Mouse (Mus musculus) kidney, adult 2 months (tissue): ENCODE results near the gene Pacrg. TPM values are rescaled to one million over a fixed set of nuclear protein-coding genes. Genes with fewer than 3 reads are reported as not detected.
A peak's percentile ranks its signal among the peaks of the same experiment; 100 is the strongest.

Experiments used
- DNase-seq: peaks from one replicate; pipeline ENCODE4 v3.0.0; 2021
- H3K27ac ChIP-seq: fragments of 200-500 bp; 2 replicates; pipeline ENCODE4 v1.5.1; 2012; ENCODE audit warnings: low read depth, low read length, control low read depth, inconsistent platforms; ENCODE audit not compliant: insufficient read depth
- H3K27me3 ChIP-seq: fragments of 200-500 bp; replicated peaks from 2 replicates; pipeline ENCODE4 v1.6.1; 2012; ENCODE audit warnings: mild to moderate bottlenecking, moderate library complexity, low read length, inconsistent platforms; ENCODE audit not compliant: control insufficient read depth, insufficient read depth
- H3K36me3 ChIP-seq: fragments of 200-500 bp; 2 replicates; pipeline ENCODE4 v1.6.1; 2012; ENCODE audit warnings: mild to moderate bottlenecking, moderate library complexity, low read length, inconsistent platforms; ENCODE audit not compliant: control insufficient read depth, insufficient read depth
- H3K4me1 ChIP-seq: fragments of 200-500 bp; 2 replicates; pipeline ENCODE4 v1.6.1; 2011; ENCODE audit warnings: low read length; ENCODE audit not compliant: control insufficient read depth, insufficient read depth
- H3K4me3 ChIP-seq: fragments of 200-500 bp; 2 replicates; pipeline ENCODE4 v1.5.1; 2011; ENCODE audit warnings: mild to moderate bottlenecking, low read depth, low read length, control low read depth; ENCODE audit not compliant: insufficient read depth
- CTCF ChIP-seq: fragments of 200-500 bp; conservative IDR thresholded peaks from 2 replicates; pipeline ENCODE4 v1.5.1; 2011; ENCODE audit warnings: low read depth, mild to moderate bottlenecking, control low read depth, low read length, moderate library complexity, mixed read lengths; ENCODE audit not compliant: insufficient read depth, insufficient read length
- POLR2A ChIP-seq: fragments of 200-500 bp; IDR thresholded peaks from one replicate; pipeline ENCODE4 v1.6.1; 2011; ENCODE audit warnings: low read depth, low read length, control low read depth
- WGBS: fragments of 180-500 bp; shearing (Covaris S2); methylation state at CpG from one replicate; pipeline ENCODE4 v1.1.7; 2018; 5-methylcytosine and 5-hydroxymethylcytosine counted together
- polyA plus RNA-seq: library from polyadenylated mRNA; depleted of rRNA; stranded (reverse); fragments of >200 nt; gene quantifications from 2 replicates; pipeline ENCODE4 v1.2.3, GENCODE M21; 2012

Gene Pacrg
- polyA plus RNA-seq, 1 experiment = 2.7 TPM

DNA sequence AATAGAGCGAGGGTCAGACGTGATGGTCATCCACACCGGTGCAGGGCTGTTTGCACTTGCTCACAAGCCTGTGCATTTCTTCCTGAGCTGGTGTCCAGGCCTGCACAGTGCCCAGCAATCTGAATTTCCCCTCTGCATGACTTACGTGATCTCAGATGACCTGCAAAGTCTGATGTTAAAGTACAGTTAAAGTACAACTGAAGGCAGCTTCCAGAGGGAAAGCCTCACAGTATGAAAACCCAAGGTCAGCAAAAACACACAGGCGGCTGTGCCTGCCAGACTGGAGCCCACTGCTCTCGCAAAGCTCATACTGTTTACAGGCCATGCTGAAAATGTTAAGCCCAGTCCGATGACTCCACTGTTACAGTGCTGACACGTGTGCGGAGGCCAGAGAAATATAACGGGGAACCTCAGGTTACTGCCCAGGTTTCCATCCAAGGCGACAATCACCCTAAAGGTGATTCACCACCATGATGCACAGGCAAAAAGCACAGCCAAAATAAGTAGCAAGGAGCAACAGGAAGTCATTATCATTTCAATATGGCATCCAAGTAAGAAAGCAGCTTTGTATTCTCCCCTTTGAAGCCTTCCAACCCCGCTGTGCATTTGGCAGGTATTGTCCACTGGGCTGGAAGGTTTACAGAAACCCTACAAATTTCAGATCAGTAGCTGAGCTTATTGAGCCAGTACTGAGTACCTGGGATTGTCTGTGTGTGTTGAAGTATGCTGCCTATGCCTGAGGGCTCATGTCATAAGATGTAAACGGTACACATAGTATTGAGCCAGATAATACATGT, 213.6 kb downstream of the Pacrg start:
- peaks cover 21% of the 10 kb centered on the region for H3K4me1 ChIP-seq

DNA sequence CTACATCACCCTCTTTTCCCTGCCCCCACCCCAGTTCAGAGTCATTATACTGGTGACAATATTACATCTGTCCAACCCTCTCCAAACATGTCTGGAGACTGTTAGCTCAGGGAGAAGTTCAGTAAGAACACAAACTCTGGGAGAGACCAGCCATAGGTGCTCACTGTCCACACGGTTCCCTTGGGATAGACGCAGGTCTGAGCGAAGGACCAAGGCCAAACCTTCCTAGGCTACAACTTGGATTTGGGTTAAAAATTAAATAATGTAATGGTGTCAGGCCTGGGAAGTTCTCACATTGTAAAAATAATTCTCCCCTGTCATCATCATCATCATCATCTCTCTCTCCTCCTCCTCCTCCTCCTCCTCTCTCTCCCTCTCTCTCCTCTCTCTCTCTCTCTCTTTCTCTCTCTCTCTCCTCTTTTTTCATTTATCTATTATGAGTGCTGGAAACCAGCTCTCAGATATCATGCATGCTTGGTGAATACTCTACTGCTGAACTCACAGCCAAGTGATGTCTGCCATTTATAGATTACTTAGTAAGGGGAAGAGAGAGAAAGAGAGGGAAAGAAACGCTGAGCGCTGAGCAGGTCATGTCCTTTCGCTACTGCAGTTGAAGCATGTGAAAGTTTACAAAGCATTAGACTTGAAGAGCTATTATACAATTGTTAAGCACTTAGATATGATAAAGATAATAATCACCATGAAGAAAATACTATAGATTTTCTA, 215.2 kb downstream of the Pacrg start:
- H3K36me3 ChIP-seq = no peaks in the 10 kb centered on the region
- peaks cover 21% of the 10 kb centered on the region for H3K4me1 ChIP-seq
- H3K27ac ChIP-seq = peak overlapping the region; percentile 64
- no peaks in the 10 kb centered on the region for H3K27me3 ChIP-seq
- TF ChIP-seq POLR2A = no peak
- no peak for TF ChIP-seq CTCF
- H3K4me3 ChIP-seq = no peak overlapping the region
- WGBS = 55% methylated on average over 6 of the region's 6 CpGs
- peak; percentile 61 for DNase-seq

More for the DNA sequence above, 213.6 kb downstream of the Pacrg start:
- Histone ChIP-seq H3K36me3 (no peaks in the 10 kb centered on the region), H3K27ac (peak overlapping the region; percentile 72), H3K27me3 (no peaks in the 10 kb centered on the region), H3K4me3 (no peak overlapping the region)
- no peak for TF ChIP-seq POLR2A
- no peak for TF ChIP-seq CTCF
- DNase-seq = peak; percentile 84
- 61% methylated on average over 13 of the region's 13 CpGs for WGBS

DNA sequence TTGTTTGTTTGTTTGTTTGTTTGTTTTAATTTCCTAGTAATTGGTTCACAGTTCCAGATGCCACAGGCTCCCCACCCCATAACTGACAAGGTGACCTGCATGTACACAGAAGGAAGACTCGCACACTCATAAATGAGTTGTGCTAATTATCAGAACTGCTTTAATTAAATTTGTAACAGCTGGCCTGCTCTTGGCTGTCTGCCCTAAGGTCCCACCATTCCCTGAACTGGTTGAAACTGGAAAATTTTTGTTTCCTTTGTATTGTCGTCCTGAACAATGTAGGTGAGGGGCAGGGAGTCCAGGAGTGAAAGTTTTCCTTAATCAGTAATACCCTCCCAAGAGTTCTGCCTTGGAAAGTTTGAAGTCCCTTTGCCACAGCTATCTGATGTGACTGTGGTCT, 219.5 kb downstream of the Pacrg start:
- H3K36me3 ChIP-seq = no peaks in the 10 kb centered on the region
- H3K27ac ChIP-seq = no peak overlapping the region
- 62% methylated on average over 2 of the region's 2 CpGs for WGBS
- no peaks in the 10 kb centered on the region for H3K27me3 ChIP-seq
- H3K4me3 ChIP-seq = no peak overlapping the region
- no peak for DNase-seq
- H3K4me1 ChIP-seq = peaks cover 3% of the 10 kb centered on the region; the same call in 1 of the 2 replicates
- no peak for TF ChIP-seq CTCF
- TF ChIP-seq POLR2A = no peak

DNA sequence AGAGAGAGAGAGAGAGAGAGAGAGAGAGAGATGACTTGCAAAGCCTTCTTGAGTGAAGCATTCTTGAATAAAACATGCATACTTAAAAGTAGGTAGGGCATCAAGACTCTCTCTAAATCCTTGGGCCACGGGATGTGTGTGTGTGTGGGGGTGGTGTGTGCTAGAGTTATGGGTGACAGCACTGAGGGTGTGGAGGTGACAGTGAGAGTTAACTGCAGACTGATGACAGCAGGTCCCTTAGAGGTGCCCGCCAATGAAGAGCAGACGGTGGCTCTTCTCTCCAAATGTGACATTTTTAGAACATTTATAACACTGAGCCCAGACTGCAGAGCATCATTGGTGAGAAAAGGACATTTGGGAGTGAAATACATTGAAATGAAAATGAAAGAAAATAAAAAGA, 220.2 kb downstream of the Pacrg start:
- no peaks in the 10 kb centered on the region for H3K27me3 ChIP-seq
- no peak for DNase-seq
- no peak overlapping the region for H3K4me3 ChIP-seq
- WGBS = 84% methylated on average over 3 of the region's 3 CpGs
- no peak for TF ChIP-seq CTCF
- TF ChIP-seq POLR2A = no peak
- peaks cover 3% of the 10 kb centered on the region; the same call in 1 of the 2 replicates for H3K4me1 ChIP-seq
- no peak overlapping the region for H3K27ac ChIP-seq
- H3K36me3 ChIP-seq = no peaks in the 10 kb centered on the region

DNA sequence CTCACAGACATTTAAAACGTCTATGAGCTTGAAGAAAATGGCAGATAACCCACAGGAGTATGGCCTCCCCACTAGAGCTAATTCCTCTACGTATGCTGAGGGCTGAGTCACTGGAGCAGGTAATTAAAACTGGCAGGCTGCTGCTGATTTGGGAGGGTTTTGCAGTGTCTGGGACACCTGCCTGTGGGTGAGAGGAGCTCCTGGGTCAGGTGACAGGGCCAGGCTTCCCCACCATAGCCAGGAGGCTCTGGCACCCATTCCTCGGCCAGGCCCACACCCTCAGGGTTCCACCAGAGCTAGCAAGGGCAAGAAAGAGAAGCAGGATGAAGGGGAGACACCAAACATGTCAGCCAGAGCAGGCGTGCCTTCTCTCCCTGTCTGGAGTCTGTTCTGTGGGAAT, 222.5 kb downstream of the Pacrg start:
- TF ChIP-seq POLR2A (no peak), CTCF (no peak)
- H3K36me3 ChIP-seq = no peaks in the 10 kb centered on the region
- no peaks in the 10 kb centered on the region for H3K27me3 ChIP-seq
- WGBS = 51% methylated on average over 4 of the region's 4 CpGs
- no peaks in the 10 kb centered on the region for H3K4me1 ChIP-seq
- H3K4me3 ChIP-seq = no peak overlapping the region
- no peak for DNase-seq
- no peak overlapping the region for H3K27ac ChIP-seq

DNA sequence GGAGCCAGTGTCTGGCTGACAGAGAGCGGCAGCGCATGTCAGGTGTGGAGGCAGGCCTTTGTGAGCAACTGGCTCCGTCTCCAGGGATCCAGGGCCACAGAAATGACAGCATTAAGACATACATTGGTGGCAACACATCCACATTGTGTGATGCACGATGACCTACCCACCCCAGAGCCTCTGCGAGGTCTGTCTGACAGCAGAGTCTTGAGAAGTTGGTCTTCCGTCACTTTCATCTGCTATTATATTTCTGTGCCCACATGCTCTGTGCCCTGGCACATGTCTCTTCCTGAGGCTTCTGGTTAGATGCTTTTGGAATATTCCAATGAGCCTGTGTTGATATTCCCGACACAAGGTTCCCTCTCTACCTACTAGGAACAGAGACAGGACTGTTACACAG, 224.5 kb downstream of the Pacrg start:
- no peak overlapping the region for H3K4me3 ChIP-seq
- no peaks in the 10 kb centered on the region for H3K4me1 ChIP-seq
- no peaks in the 10 kb centered on the region for H3K27me3 ChIP-seq
- DNase-seq = no peak
- H3K36me3 ChIP-seq = no peaks in the 10 kb centered on the region
- 88% methylated on average over 7 of the region's 7 CpGs for WGBS
- TF ChIP-seq POLR2A (no peak), CTCF (no peak)
- no peak overlapping the region for H3K27ac ChIP-seq

DNA sequence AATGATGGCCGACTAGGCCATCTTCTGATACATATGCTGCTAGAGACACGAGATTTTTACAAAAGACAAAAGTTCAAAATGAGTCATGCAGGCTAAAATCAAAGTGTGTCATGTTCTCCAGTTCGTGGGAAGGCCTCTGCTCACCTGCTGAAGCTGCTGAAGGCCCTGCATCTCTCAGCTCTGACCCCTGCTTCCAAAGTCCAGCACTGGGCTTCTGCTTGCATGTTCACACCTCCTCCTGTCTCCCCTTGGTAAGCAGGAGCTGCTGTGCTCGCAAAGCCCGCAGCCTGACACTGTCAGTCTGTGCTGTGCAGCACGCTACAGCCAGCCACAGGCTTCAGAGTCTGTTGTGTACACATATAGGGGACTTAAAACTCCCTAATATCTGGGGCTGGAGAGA, 225.4 kb downstream of the Pacrg start:
- Histone ChIP-seq H3K27me3 (no peaks in the 10 kb centered on the region), H3K4me1 (no peaks in the 10 kb centered on the region), H3K36me3 (no peaks in the 10 kb centered on the region), H3K27ac (no peak overlapping the region), H3K4me3 (no peak overlapping the region)
- WGBS = 63% methylated on average over 6 of the region's 6 CpGs
- no peak for TF ChIP-seq POLR2A
- TF ChIP-seq CTCF = no peak
- DNase-seq = peak; percentile 64
